ENCODE assay signal across 19 mouse cellular contexts in the genomic region with DNA sequence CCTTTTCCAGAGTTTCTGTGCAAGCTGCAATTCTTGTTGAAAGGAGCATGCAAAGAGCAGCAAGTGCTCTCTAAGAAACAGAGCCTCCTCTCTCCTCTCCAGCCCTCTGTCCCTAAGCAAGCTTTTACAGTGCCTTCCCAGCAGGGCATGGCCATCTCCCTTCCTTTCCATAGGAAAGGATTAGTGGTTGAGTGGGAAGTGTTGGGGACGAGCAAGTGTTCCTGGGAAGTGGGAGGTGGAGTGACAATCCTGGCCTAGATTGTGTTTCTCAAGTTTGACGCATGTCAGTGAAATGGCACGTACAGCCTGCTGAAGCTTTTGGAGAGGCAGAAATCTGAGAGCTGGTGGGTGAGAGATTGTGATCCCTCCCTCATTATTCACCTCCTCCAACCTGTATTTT.
DNase-seq lines count a peak whose midpoint lies in the region; TF ChIP-seq lines count a peak whose summit lies in the region.
"Had no signal": no experiment of that assay in that cellular context is flagged by ENCODE, and none has a peak within 500 bp of the region (broad histone marks: within the 10 kb centered on the region; RNA-seq: fewer than 3 reads in every experiment).

No protein-coding gene starts in this region.

- peak overlapping the region; percentile 24; the same call in 1 of the 2 replicates for H3K27ac ChIP-seq in layer of hippocampus, adult 2 months
- H3K27ac ChIP-seq: forebrain, embryonic 13.5 days; heart, embryonic 10.5 days; hindbrain, embryonic 15.5 days; limb, embryonic 12.5 days; liver, embryonic 14.5 days had no signal

- no peak for TF ChIP-seq CTCF in layer of hippocampus, adult 2 months (conservative IDR thresholded peaks at IDR 0.05)

- intact Hi-C loops in gastrocnemius, postnatal 36 days (cut with DNase I) = no loop called here

- peak in 1 of 2 experiments; percentile 37 for DNase-seq in layer of hippocampus, adult 2 months (ENCODE audit: low spot score in 2 of 2)
- DNase-seq in layer of hippocampus, adult 9-10 months (ENCODE audit: low spot score) = no peak
- DNase-seq in frontal cortex, postnatal 25 days (ENCODE audit: low spot score in 2 of 2) = peak; percentile 17 to 26
- DNase-seq in left cerebral cortex, adult 9 months (ENCODE audit: low spot score in 2 of 2) = peak; percentile 67 to 75
- peak; percentile 62 to 81 for DNase-seq in right cerebral cortex, postnatal 36 days (ENCODE audit: low spot score in 2 of 2)
- no peak for DNase-seq in heart, adult 11 months
- no peak for DNase-seq in liver
- no peak for DNase-seq in gastrocnemius, postnatal 36 days
- DNase-seq: adrenal gland, adult 2 months; cerebellum, postnatal 14 days; gastrocnemius, postnatal 25 days; kidney, postnatal 14 days; midbrain, embryonic 14.5 days; thymus, adult 2 months had no signal

- no peak overlapping the region for H3K4me3 ChIP-seq in layer of hippocampus, adult 2 months
- H3K4me3 ChIP-seq: forebrain, embryonic 13.5 days; heart, embryonic 10.5 days; hindbrain, embryonic 15.5 days; limb, embryonic 12.5 days had no signal

Comparison
In these comparisons a context has a peak if more than half of its experiments do, and no peak if none do; other contexts are left out.
1. DNase-seq: peak in frontal cortex, postnatal 25 days (2 of 2), left cerebral cortex, adult 9 months (2 of 2) and right cerebral cortex, postnatal 36 days (2 of 2); none in layer of hippocampus, adult 9-10 months (single experiment), heart, adult 11 months (single experiment), liver (single experiment) and gastrocnemius, postnatal 36 days (0 of 2).